Mouse (Mus musculus) hindbrain, embryonic 12.5 days (tissue): ENCODE measurements at regions not wholly inside any gene's neighbourhood (a gene's known extent, or its start where the extent isn't known, plus 50 kb on each side); places are given as distances from the start of the nearest gene placed in this dataset.

Source experiments
- ATAC-seq: fragments of 200-750 bp; cut with Nextera tagmentation; 2 replicates; pipeline ENCODE4 v1.8.0; 2017; ENCODE audit warnings: moderate TSS enrichment; ENCODE audit not compliant: low FRiP score
- H3K27ac ChIP-seq: fragments of 300-500 bp; sonication (generic); 2 replicates; pipeline ENCODE4 v1.5.1; 2016; ENCODE audit warnings: mild to moderate bottlenecking
- H3K27me3 ChIP-seq: fragments of 300-500 bp; sonication (generic); 2 replicates; pipeline ENCODE4 v1.6.1; 2016; ENCODE audit warnings: mild to moderate bottlenecking
- H3K36me3 ChIP-seq: fragments of 300-500 bp; sonication (generic); 2 replicates; pipeline ENCODE4 v1.6.1; 2016; ENCODE audit warnings: mild to moderate bottlenecking
- H3K4me1 ChIP-seq: fragments of 300-500 bp; sonication (generic); 2 replicates; pipeline ENCODE4 v1.6.1; 2016
- H3K4me2 ChIP-seq: fragments of 300-500 bp; sonication (generic); replicated peaks from 2 replicates; pipeline ENCODE4 v1.6.1; 2016; ENCODE audit warnings: mild to moderate bottlenecking
- H3K4me3 ChIP-seq: fragments of 300-500 bp; sonication (generic); 2 replicates; pipeline ENCODE4 v1.5.1; 2016; ENCODE audit warnings: mild to moderate bottlenecking
- H3K9ac ChIP-seq: fragments of 300-500 bp; sonication (generic); 2 replicates; pipeline ENCODE4 v1.6.1; 2016; ENCODE audit warnings: mild to moderate bottlenecking, moderate library complexity
- H3K9me3 ChIP-seq: fragments of 300-500 bp; sonication (generic); replicated peaks from 2 replicates; pipeline ENCODE4 v1.6.1; 2016; ENCODE audit warnings: mild to moderate bottlenecking
- WGBS: fragments of 180-500 bp; shearing (Covaris S2); methylation state at CpG from one replicate; pipeline ENCODE4 v1.1.7; 2016; 5-methylcytosine and 5-hydroxymethylcytosine counted together

DNA sequence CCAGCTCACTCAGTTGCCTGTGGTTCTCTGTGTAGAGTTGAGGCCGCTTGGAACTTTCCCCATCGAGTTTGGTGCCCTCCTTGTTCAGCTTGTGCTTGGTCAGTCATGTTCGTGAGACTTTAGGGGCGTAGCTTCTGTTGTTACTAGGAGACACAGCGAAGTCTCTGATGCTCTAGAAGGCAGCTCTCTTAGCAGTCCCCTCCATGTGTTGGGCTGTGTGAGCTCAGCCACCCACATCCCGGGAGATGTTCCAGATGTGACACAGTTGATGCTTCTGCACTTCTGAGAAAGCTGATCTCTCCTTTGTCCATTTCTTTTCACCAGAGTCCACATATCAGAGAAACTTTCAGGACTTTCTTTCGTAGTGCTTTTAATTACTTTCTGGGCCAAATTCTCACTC, 158.1 kb downstream of the Dact1 start:
- no peaks in the 10 kb centered on the region; the same call in none of the 2 replicates for H3K27me3 ChIP-seq
- H3K9ac ChIP-seq = no peak overlapping the region
- H3K27ac ChIP-seq = no peak overlapping the region
- H3K9me3 ChIP-seq = no peaks in the 10 kb centered on the region
- no peak overlapping the region for H3K4me2 ChIP-seq
- no peak for ATAC-seq
- no peaks in the 10 kb centered on the region for H3K36me3 ChIP-seq
- 67% methylated on average over 7 of the region's 7 CpGs for WGBS
- H3K4me1 ChIP-seq = peaks cover 11% of the 10 kb centered on the region; the same call in 1 of the 2 replicates
- H3K4me3 ChIP-seq = no peak overlapping the region

DNA sequence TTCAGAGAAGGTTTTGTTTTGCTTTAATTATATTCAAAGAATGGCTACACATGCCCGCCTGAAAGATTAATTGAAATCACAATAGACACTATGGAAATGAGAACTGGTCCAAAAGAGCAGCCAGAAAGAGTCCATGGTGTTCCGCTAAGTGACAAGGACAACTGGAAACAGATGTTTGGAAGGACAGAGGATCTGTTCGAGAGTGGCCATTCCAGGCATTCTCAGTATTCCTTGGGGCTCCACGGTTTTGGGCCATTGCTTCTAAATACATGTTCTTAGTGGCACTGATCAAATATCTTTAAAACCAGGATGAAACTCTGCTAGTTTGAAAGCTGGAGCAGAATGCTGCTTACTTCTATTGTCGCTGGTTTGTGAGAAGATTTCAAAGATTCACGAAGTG, 158.6 kb downstream of the Dact1 start:
- no peak for ATAC-seq
- WGBS = 37% methylated on average over 6 of the region's 6 CpGs
- Histone ChIP-seq H3K4me1 (peaks cover 11% of the 10 kb centered on the region; the same call in 1 of the 2 replicates), H3K4me3 (no peak overlapping the region), H3K9me3 (no peaks in the 10 kb centered on the region), H3K9ac (no peak overlapping the region), H3K4me2 (no peak overlapping the region), H3K27me3 (no peaks in the 10 kb centered on the region; the same call in none of the 2 replicates), H3K27ac (no peak overlapping the region), H3K36me3 (no peaks in the 10 kb centered on the region)

DNA sequence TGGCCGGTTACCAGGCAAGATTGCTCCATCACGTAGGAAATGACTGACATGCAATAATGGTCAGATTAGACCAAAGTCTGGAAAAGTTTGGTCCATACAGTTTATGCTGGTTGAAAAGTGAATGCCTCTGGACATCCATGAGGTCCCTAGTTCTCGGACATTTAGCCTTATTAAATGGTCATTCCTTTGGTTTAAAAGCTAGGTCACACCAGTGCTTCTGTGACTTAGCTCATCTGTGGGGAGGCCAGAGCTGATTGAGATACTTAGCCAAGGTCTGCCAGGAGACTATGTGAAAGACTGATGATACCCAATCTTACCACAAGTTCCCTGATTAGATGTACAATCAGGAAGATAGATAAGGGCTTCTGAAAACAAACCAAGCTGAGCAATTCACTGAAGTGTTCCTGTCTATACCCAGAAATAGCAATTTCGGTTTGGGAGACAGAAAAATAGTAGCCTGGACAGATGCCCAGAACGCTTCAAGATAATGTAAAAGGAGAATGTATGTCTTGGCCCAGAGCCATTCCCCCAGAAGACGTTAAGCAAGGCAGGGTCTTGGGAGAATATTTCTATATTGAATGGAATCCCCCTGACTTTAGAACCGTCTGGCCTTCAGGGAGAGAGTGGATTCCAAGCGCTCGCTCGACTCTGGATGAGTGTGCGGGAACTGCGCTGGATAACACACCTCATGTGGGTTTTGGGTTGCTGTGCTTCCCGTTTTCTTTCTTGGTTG, 161.5 kb downstream of the Dact1 start:
- no peak overlapping the region for H3K4me2 ChIP-seq
- H3K27ac ChIP-seq = no peak overlapping the region
- no peaks in the 10 kb centered on the region for H3K27me3 ChIP-seq
- no peak overlapping the region for H3K9ac ChIP-seq
- ATAC-seq = no peak
- 81% methylated on average over 13 of the region's 13 CpGs for WGBS
- no peaks in the 10 kb centered on the region for H3K36me3 ChIP-seq
- H3K4me3 ChIP-seq = no peak overlapping the region
- no peaks in the 10 kb centered on the region for H3K9me3 ChIP-seq
- peaks cover 15% of the 10 kb centered on the region; the same call in 1 of the 2 replicates for H3K4me1 ChIP-seq

DNA sequence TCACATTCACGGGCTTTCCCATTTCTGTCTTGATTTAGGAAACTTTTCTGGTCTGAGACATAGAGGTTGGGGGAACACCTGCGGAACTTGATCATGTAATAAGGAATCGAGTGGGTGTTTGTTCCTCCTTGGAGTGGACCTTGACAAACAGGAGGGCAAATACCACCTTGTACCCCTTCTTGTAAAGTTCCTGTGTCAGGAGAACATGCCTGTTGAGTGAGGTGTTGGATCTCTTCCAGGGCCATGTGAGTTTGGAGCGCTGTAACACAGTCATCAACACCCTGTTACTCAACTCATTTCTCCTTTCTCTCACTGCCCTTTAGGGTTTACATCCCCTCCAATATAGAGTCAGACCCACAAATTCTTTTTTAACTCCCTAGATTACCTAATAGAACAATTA, 162.0 kb downstream of the Dact1 start:
- no peak overlapping the region for H3K4me3 ChIP-seq
- no peak overlapping the region for H3K9ac ChIP-seq
- H3K36me3 ChIP-seq = no peaks in the 10 kb centered on the region
- H3K9me3 ChIP-seq = no peaks in the 10 kb centered on the region
- no peak overlapping the region for H3K4me2 ChIP-seq
- H3K4me1 ChIP-seq = peaks cover 15% of the 10 kb centered on the region; the same call in 1 of the 2 replicates
- ATAC-seq = no peak
- 95% methylated on average over 4 of the region's 4 CpGs for WGBS
- no peak overlapping the region for H3K27ac ChIP-seq
- no peaks in the 10 kb centered on the region for H3K27me3 ChIP-seq

DNA sequence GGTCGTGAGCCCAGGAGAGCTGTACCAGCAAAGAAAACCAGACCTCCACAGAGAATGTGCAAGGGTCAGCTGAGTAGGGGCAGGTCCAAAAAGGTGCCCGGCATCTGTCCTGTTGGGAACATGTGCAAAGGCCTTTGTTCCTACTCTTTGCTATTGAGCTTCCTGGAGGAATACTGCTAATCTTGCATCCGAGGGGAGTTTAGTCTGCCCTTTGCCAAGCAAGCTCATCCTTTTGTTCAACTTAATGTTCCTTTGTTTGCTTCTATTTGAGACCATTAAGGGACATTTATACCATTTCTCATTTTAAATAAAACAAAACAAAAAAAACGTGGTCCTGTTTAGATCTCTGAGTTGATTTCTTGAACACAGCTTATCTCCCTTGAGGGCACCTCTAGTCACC, 166.6 kb downstream of the Dact1 start:
- 55% methylated on average over 4 of the region's 4 CpGs for WGBS
- no peak for ATAC-seq

DNA sequence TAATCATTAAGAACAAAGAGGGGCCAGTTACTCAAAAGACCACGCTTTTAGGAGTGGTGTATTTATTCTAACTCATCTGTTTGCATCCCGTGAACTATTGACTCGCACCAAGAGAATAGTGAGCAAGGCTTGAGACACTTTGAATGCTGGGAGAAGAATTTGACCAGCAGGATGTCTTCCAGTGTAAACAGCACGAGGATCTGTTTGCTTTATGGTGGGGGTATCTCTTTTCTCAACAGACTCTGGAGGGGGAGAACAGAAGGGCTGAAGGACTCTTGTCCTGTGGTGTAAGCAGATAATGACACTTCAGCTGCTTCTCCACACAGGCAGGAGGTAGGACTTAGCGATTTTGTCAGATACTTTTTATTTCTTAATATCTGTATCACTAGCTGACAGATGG, 168.0 kb downstream of the Dact1 start:
- no peak for ATAC-seq
- H3K4me1 ChIP-seq = peaks cover 29% of the 10 kb centered on the region

More for the DNA sequence above, 166.6 kb downstream of the Dact1 start:
- Histone ChIP-seq H3K9ac (no peak overlapping the region), H3K27ac (no peak overlapping the region), H3K4me1 (peaks cover 15% of the 10 kb centered on the region; the same call in 1 of the 2 replicates), H3K27me3 (no peaks in the 10 kb centered on the region), H3K4me2 (no peak overlapping the region), H3K36me3 (no peaks in the 10 kb centered on the region), H3K4me3 (no peak overlapping the region), H3K9me3 (no peaks in the 10 kb centered on the region)

DNA sequence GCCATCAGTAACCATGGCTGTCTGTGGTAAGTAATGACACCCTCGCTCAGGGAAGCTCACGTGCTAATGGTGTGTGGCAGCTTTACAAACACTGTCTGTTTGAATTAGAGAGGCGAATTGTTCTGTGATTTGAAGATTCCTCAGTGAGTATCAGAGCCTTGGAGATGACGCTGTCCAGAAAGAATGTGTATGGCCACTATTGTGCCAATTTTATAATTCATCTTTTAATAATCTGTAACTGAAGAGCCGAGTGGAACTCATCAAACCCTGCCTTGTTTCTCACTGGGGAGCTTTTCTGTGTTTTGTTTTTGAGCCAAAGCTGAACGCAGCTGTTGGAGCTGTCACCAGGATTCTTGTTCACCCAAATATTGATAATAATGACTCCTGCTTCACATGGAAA, 171.7 kb downstream of the Dact1 start:
- 55% methylated on average over 6 of the region's 6 CpGs for WGBS
- Histone ChIP-seq H3K4me3 (no peak overlapping the region), H3K36me3 (no peaks in the 10 kb centered on the region), H3K27ac (0 out of 2 replicates have a peak overlapping the region, but pooled peaks have one; percentile 35), H3K4me2 (no peak overlapping the region), H3K9ac (no peak overlapping the region), H3K27me3 (no peaks in the 10 kb centered on the region), H3K9me3 (no peaks in the 10 kb centered on the region), H3K4me1 (peaks cover 26% of the 10 kb centered on the region)
- ATAC-seq = no peak

More for the DNA sequence above, 168.0 kb downstream of the Dact1 start:
- no peak overlapping the region for H3K9ac ChIP-seq
- WGBS = 13% methylated on average over 5 of the region's 5 CpGs
- H3K36me3 ChIP-seq = no peaks in the 10 kb centered on the region
- no peak overlapping the region for H3K27ac ChIP-seq
- H3K4me2 ChIP-seq = no peak overlapping the region
- H3K4me3 ChIP-seq = no peak overlapping the region
- no peaks in the 10 kb centered on the region for H3K9me3 ChIP-seq
- no peaks in the 10 kb centered on the region for H3K27me3 ChIP-seq

DNA sequence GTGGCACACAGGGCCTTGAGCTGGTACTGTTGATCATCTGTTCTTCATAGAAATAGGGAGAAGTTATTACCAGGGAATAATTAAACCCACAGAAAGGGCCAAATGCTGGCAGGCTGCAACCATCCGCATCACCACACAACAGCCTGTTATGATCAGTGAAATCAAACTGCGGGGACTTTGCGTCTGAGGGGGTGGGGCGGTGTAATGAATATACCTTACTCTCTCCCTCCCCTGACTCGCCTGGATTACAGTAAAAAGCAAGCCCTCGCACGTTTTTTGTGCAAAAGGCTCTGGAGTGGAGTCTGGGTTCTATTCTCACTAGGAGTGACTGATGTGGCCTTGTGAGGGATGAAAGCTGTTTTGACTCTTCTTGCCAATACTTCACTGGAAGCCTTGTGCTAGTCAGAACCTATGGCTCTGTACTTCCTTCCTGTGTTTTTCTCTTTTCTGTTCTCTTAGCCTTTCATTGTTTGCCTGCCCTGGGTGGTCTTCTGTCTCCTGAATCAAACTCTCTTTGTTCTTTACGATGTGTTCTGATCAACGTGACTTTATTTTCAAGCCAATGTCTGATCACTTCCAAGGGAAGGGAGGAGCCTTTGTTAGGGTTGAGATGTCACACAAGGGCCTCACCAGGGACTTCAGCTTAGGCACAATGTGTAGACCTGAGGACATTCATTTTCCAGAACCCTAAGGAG, 172.4 kb downstream of the Dact1 start:
- no peak overlapping the region for H3K9ac ChIP-seq
- 42% methylated on average over 9 of the region's 9 CpGs for WGBS
- H3K36me3 ChIP-seq = no peaks in the 10 kb centered on the region
- no peak overlapping the region for H3K4me2 ChIP-seq
- H3K27ac ChIP-seq = peak overlapping the region; percentile 35; the same call in 1 of the 2 replicates
- 0 out of 2 replicates have a peak, but pooled peaks have one; percentile 35 for ATAC-seq
- H3K9me3 ChIP-seq = no peaks in the 10 kb centered on the region
- no peaks in the 10 kb centered on the region for H3K27me3 ChIP-seq
- no peak overlapping the region for H3K4me3 ChIP-seq
- H3K4me1 ChIP-seq = peaks cover 26% of the 10 kb centered on the region

DNA sequence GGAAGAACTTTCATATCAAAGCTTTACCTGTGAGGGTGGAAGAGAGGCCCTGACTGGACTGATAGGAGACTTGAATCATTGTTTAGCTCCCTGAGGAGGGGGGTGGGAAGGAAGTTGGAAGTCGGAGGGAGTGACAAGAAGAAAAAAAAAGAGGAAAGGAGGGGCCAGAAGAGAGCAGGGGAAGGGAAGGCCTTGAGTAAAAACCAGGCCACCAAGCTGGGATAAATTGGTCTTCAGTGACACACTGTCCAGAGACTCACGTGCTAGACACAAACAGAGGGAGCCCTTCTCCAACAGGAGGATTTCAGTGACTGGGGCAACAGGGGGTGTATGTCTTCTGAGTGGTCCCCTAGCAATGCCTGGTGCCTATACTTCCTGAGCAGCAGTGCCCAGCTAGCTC, 172.9 kb downstream of the Dact1 start:
- Histone ChIP-seq H3K36me3 (no peaks in the 10 kb centered on the region), H3K9ac (no peak overlapping the region), H3K4me1 (peaks cover 27% of the 10 kb centered on the region), H3K27ac (0 out of 2 replicates have a peak overlapping the region, but pooled peaks have one; percentile 35), H3K9me3 (no peaks in the 10 kb centered on the region), H3K4me3 (no peak overlapping the region), H3K4me2 (no peak overlapping the region), H3K27me3 (no peaks in the 10 kb centered on the region)
- WGBS = 26% methylated on average over 2 of the region's 2 CpGs
- ATAC-seq = no peak

DNA sequence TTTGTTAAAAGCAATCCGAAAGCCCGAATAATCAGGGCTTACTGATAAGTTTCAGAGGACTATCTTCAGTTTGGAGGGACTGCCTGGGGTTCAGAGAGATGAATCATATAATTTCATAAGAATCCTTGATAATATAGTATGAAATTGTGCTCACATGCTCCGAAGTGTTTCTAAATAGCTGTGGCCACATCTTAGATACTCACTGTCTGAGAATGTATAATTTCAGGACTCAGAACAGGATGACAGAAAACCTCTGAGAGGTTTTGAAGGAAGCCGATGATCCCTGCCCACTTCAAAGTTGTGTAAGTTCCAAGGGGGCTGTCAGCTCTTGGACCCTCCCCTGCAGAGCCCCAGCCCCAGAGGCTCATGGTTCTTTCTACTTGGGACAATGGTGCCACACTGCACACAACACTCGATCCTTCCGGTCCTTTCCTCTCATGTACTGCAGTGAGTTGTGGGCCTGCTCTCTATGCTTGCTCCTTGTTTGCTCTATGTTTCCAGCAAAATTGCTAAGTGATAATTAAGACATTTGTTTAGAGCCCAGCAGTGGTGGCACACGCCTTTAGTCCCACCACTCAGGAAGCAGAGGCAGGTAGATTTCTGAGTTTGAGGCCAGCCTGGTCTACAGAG, 174.0 kb downstream of the Dact1 start:
- Histone ChIP-seq H3K4me3 (no peak overlapping the region), H3K9me3 (no peaks in the 10 kb centered on the region), H3K4me1 (peaks cover 31% of the 10 kb centered on the region), H3K27me3 (no peaks in the 10 kb centered on the region), H3K4me2 (no peak overlapping the region), H3K36me3 (no peaks in the 10 kb centered on the region), H3K27ac (no peak overlapping the region), H3K9ac (no peak overlapping the region)
- 86% methylated on average over 7 of the region's 7 CpGs for WGBS
- ATAC-seq = no peak

DNA sequence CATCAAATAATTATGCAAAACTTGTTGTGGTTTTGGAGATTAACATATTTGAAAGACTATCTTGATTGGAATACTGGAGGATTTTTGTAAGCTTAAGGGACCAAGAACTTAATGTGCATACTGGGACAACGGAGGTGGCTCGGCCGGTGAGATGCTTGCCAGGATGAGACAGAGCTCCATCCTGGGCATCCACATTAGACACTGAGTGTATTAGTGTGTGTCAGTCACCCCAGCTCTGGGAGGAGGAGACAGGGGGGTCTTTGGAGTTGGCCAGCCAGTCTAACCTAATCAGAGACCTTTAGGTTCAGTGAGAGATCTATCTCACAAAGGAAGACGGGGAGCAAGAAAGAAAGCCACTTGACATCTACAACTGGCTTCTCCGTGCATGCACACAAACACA, 174.6 kb downstream of the Dact1 start:
- Histone ChIP-seq H3K9ac (no peak overlapping the region), H3K4me2 (no peak overlapping the region), H3K27ac (no peak overlapping the region), H3K4me1 (peaks cover 31% of the 10 kb centered on the region), H3K36me3 (no peaks in the 10 kb centered on the region), H3K4me3 (no peak overlapping the region), H3K27me3 (no peaks in the 10 kb centered on the region), H3K9me3 (no peaks in the 10 kb centered on the region)
- WGBS = 97% methylated on average over 5 of the region's 5 CpGs
- ATAC-seq = no peak

DNA sequence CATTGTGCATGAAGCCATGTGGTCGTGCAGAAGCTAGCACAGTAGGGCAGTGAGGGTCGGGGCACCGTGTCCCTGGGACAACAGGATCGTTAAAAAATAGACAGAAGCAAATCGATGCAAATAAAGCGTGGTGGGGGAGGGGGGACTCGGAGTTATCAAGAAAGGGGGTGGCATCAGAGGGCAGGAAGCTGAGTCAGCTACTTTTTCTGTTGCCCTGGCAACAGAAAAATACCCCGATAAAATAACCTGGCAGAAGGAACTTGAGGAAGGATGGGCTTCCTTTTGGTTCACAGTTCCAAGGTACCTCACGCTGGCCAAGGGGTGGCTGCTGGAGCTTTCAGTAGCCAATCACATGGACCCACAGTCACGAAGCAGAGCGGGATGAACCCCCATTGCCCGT, 176.4 kb downstream of the Dact1 start:
- H3K4me1 ChIP-seq = peaks cover 24% of the 10 kb centered on the region
- H3K27ac ChIP-seq = no peak overlapping the region
- no peak overlapping the region for H3K4me3 ChIP-seq
- no peak overlapping the region for H3K9ac ChIP-seq
- no peaks in the 10 kb centered on the region for H3K27me3 ChIP-seq
- no peaks in the 10 kb centered on the region for H3K9me3 ChIP-seq
- WGBS = 72% methylated on average over 12 of the region's 12 CpGs
- H3K36me3 ChIP-seq = no peaks in the 10 kb centered on the region
- ATAC-seq = no peak
- no peak overlapping the region for H3K4me2 ChIP-seq
